Mouse (Mus musculus) c-Kit-positive CD71-positive TER-119-positive erythroid progenitor cells, embryonic 14.5 days (primary cell): ENCODE results near the gene Med13l.

Experiments used
- DNase-seq: peaks from one replicate; pipeline ENCODE4 v3.0.0-alpha.2; 2013; ENCODE audit warnings: low spot score

Gene Med13l

DNA sequence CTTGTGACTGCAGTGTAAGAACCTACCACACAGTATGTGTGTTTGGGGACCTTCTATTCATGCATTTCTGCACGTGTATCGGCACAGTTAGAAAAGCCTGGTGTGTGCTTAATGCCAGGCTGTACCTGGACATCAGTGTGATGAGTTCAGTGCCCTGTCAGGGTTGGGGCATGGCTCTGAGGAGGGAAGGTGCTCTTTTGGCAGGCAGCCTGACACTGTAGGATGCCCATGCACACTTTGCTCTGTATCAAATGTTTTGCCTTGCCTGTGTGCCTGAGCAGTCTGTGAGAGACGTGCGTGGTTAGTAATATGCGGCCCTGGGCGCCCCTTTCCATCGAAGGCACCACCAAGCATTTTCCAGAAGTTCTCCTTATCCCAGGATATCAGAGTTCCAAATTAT, 136.6 kb downstream of the Med13l start:
- no peak for DNase-seq

DNA sequence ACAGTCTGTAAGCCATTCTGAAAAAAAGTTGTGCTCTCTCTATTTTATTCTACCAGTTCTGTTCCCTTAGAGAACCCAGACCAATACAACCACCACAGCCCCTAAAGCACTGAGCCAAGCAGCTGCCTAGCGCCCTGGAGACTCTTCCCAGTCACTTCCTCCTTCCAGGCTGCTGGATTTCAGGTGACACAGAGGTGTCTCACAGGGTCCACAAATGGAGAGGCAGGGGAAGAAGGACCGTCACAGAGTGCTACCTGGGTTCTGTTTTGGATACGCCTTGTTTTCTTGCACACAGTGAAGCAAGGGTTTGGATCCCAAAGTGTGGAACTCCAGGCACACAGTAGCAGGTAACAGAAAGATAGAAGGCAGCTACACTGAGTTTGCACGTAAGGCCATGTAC, 140.5 kb downstream of the Med13l start:
- no peak for DNase-seq

DNA sequence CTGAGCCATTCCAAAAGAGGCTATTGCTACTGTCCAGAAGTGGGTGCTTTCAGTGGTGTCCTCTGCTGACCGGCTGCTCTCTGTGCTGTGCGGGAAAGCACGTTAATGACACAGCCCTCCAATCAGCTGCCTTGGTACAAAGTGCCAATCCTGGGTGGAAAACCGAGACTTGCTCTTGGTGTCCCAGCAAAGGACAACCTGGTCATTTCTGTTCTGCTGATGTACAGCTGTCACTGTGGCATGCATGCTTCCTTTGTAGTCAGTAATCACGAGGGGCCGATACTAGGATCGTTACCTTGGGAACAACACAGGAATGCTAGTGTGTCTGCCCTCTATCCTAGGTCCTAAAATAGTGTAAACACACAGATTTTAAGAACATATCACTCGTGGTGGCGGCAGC, 142.2 kb downstream of the Med13l start:
- no peak for DNase-seq

GRCm38 (mm10) chr5:118704148-118704547, 143.7 kb downstream of the Med13l start:
- peak; percentile 37 for DNase-seq

GRCm38 (mm10) chr5:118704960-118705359, 144.5 kb downstream of the Med13l start:
- no peak for DNase-seq

- DNase-seq: no peak
Observed at GRCm38 (mm10) chr5:118706009-118706408, 145.5 kb downstream of the Med13l start.

DNA sequence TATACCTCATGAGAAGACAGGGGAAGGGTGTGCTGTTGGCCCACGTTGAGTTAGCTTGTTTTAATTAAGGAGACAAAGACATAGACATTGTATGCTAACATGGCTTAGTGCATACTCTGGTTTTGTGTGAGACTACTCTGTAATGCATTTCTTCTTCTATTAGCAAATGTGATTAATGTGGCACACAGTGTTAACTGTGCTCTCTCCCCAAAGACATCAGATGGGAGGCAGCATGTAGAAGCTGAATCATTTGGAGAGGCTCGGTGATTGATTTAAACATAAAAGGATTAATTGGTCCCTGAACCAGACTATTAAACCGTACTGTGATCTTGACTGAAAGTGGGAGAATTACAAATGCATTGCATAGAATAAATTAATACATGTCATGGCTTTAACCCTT, 145.9 kb downstream of the Med13l start:
- DNase-seq: no peak

DNA sequence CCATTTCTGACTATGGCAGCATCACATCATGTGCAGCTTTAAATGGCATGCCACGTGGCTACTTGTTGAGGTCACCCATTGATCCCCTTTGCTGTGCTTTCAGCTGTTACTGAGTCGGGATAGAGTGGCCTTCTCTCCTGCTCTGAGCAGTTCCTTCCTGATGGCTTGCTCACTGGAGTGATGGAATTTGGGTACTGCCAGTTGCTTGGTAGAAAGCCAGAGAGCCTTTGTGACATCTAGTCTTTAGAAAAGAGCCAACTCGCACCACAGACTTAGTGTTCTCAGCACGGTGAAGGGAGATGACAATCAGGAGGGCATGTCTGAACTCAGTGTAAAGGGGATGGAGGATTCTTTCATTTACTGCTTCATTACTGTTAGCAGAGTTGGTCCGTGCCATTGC, 147.0 kb downstream of the Med13l start:
- DNase-seq: no peak

- DNase-seq: peak; percentile 44
Observed at GRCm38 (mm10) chr5:118708215-118708949, 147.9 kb downstream of the Med13l start.

DNA sequence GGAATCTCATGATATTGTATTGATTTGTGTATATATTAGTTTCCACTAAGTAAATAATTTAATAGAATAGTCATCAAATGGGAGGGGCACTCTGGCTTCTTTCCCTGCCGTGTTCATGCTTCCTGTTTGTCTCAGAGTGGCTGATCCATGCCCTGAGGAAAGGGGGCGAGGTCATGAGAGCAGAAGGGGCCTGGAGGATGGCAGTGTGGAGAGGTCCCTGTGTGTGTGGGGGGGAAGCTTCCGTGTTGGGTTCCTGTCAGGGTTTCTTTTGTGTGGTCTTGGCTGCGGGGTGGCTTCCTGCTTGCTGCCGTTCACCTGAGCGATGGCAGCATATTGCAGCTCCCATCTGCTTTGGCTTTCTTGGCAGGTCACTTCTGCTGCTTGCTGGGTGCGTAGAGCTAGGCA, 149.4 kb downstream of the Med13l start:
- DNase-seq: no peak

GRCm38 (mm10) chr5:118715518-118715917, 155.0 kb downstream of the Med13l start:
- DNase-seq: no peak

DNA sequence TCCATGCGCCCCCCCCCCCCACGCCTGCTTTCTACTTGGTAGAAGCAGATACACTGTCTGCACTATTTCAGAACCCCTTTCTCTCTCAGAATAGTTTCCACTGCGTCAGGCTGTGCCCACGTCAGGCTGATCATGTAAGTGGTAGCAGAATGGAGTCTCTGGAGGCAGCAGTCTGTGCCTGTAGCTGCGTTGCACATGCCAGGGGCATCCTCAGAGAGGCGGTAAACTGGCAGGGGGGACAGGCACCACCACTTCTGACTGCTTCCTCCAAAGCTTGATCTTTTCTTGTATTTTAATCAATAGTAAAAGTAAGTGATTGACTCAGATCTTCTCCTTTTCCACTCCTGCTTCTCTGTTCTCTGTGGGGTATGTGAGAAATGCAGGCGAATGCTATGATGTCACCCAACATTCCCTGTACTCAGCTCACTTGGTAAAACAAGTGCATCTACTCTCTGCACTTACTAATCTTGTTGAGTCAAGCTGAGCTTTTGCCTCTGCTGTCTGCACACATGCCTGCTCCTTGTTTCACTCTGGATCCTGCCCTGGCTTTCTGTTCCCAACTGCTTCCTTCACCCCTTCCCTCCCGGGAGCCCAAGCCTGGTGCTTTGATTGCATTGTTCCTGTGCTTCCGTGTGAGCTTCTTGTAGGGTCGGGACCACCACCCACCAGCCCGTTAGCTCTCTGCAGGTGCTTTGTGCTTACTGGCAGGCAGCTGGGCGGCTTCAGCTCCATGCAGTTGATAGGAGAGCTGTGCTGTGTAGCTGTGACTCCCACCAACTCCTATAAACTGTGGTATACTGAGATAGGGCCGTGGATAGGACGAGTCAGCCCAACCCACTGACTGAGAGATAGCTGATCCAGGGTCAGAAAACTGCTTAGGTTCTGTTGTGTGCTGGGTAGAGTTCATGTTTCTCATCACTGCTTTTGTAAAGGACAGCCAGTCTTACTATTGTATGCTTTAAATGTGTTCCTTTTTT, 156.1 kb downstream of the Med13l start:
- DNase-seq: no peak

DNA sequence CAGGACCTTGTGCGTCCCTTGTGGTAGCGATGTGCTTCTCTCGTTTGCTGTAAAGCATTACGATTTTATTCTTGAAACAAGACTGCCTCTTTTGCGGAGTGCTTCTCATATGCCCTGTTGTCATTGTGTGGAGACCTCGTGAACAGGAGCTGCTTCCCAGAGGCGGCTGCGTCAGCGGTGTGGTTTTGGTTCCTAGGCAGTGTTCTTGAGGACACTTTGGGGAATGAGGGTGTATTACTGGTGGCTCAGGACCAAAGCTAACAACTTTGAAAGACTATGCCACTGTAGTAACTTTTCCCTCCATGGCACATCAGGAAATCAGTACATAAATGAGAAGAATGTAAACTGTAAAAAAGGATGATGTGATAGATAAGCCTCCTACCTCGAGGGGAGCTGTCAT, 157.0 kb downstream of the Med13l start:
- DNase-seq: no peak

- no peak for DNase-seq
Observed at GRCm38 (mm10) chr5:118718070-118718469, 157.6 kb downstream of the Med13l start.

DNA sequence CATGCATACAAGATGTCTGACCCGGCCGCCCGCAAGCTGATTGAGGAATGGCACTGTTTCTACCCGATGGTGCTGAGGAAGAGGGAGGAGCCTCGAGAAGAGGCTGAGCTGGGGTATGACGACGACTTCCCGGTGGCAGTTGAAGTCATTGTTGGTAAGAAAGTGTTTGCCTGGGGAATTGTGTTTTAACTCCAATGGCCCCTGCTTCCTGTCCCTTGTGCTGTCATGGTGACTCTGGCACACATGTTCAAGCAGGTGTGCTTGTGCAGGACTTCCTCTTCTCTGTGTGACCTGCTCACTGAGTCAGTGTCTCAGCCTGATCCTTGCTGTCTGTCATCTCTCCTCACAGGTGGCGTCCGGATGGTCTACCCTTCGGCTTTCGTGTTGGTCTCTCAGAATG, 160.9 kb downstream of the Med13l start:
- DNase-seq: no peak

GRCm38 (mm10) chr5:118721848-118722247, 161.4 kb downstream of the Med13l start:
- no peak for DNase-seq

- no peak for DNase-seq
Observed at GRCm38 (mm10) chr5:118722456-118722855, 162.0 kb downstream of the Med13l start.

DNA sequence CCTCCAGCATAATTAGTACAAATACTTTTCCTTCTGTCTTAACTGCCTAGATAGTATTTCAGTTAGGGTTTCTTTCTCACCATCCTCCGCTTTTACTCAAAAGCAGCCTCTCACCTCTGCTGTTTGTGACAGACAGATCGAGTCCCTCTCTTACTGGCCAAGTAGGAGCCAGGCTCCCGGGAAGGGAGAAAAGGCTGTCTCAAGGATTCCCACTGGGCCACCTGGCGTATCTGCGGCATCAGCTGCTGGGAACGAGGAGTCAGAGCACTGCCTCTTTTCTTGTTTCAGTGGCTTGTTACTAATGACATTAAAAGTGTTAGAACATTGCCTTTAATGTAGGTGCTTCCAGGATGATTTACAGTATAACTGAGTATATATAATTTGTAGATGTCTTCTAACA, 164.9 kb downstream of the Med13l start:
- DNase-seq: no peak

- peak; percentile 61 for DNase-seq
Observed at GRCm38 (mm10) chr5:118725886-118726505, 165.5 kb downstream of the Med13l start.

GRCm38 (mm10) chr5:118727336-118727735, 166.9 kb downstream of the Med13l start:
- DNase-seq: no peak

DNA sequence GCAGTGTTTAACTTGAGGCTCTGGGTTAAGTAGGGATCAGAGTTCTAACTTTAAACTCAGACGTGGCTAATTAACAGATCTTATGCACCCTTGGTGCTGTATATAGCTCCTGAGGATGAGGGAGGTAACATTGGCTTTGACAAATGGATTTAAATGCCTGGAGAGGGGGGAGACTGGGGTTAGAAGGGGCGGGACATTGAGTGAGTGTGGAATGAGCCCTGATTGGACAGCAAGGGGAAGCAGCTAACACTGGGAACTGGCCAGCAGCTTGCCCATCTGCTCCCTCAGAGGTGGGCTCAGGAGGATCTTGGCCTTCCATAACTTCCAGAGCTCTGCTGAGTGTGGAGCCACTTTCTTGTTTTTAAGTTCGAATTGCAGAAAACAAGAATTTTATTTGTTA, 171.7 kb downstream of the Med13l start:
- no peak for DNase-seq

DNA sequence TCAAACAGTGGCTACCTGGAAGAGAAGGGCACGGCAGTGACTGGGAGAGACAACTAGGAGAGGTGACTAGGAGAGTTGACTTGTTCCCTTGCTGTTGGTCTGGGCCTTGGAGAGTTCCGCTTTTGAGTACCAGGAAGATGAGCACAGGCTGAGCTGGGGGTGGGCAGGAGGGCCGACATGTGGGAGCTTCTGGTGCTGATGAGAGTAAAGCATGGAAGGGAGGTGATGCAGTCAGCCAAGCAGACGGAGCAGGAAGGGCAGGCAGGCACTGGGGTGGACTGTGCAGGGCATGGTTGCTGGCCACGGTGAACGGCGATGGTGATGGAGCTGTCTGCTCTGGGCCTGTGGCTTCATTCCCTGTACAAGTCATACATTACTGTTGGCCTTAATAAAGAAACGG, 172.2 kb downstream of the Med13l start:
- DNase-seq: no peak

GRCm38 (mm10) chr5:118733566-118733965, 173.1 kb downstream of the Med13l start:
- DNase-seq: no peak
